Mouse (Mus musculus): ENCODE measurements at regions not wholly inside any gene's neighbourhood (a gene's known extent, or its start where the extent isn't known, plus 50 kb on each side); places are given as distances from the start of the nearest gene placed in this dataset.
A peak's percentile ranks its signal among the peaks of the same experiment; 100 is the strongest.

- Histone ChIP-seq H3K4me3 (no peak overlapping the region), H3K36me3 (no peaks in the 10 kb centered on the region), H3K4me1 (no peaks in the 10 kb centered on the region), H3K27ac (no peak overlapping the region), H3K9me3 (replicated peaks) (no peaks in the 10 kb centered on the region), H3K9ac (no peak overlapping the region), H3K27me3 (no peaks in the 10 kb centered on the region), H3K4me2 (replicated peaks) (no peak overlapping the region)
- ATAC-seq (ENCODE audit: low FRiP score), result no peak
- WGBS, result 87% methylated on average over 7 of the region's 7 CpGs
These were observed 229.5 kb upstream of the N6amt1 start for GRCm38 (mm10) chr16:87124519-87124918.

DNA sequence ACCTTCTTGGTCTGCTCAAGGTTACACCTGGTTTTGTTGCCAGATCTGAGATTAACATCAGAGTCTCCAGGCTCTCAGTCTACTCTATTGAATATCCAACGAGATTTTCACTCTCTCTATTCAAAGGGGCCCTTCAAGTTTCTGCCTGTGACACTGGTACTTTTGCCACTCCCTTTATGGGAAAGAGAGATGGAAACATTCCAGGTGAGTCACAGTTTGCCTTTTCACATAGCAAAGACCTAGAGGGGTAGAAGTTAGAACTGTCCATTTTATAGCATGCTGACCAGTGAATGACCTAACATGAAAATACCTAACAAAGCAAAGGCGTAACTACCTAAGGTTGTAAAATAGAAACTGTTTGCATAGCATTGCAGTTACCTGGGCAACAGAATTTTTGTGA lies 250.4 kb upstream of the N6amt1 start:
- H3K4me1 ChIP-seq, result no peaks in the 10 kb centered on the region
- no peak for ATAC-seq (ENCODE audit: low FRiP score)
- no peaks in the 10 kb centered on the region for H3K9me3 ChIP-seq (replicated peaks)
- no peak overlapping the region for H3K9ac ChIP-seq
- H3K4me2 ChIP-seq (replicated peaks), result no peak overlapping the region
- no peak overlapping the region for H3K27ac ChIP-seq
- 72% methylated on average over 2 of the region's 2 CpGs for WGBS
- H3K27me3 ChIP-seq, result no peaks in the 10 kb centered on the region
- no peak overlapping the region for H3K4me3 ChIP-seq
- no peaks in the 10 kb centered on the region for H3K36me3 ChIP-seq

DNA sequence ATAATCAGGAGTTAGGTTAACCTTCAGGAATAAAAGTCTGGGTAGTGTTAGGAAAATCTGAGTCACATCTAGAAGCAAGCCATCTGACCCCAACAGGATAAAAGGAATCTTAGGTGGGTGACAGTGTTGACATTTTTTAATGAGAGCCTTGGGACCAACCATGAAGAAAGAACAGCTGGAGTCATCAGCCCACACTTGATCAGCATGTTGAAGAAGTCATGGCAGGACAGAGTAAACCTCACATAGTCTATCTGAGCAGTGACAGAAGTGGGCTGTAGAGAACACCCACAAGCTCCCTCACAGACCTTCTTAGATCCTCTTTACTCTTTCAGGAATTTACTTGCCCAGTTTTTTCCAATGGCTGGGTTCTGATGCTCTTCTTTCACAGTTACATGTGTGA lies 251.9 kb upstream of the N6amt1 start:
- Histone ChIP-seq H3K36me3 (no peaks in the 10 kb centered on the region), H3K9ac (no peak overlapping the region), H3K9me3 (replicated peaks) (no peaks in the 10 kb centered on the region), H3K27ac (no peak overlapping the region), H3K4me3 (no peak overlapping the region), H3K27me3 (no peaks in the 10 kb centered on the region), H3K4me1 (no peaks in the 10 kb centered on the region), H3K4me2 (replicated peaks) (no peak overlapping the region)
- ATAC-seq (ENCODE audit: low FRiP score), result no peak

- WGBS, result 79% methylated on average over 2 of the region's 2 CpGs
- no peaks in the 10 kb centered on the region for H3K36me3 ChIP-seq
- no peak overlapping the region for H3K4me3 ChIP-seq
- H3K4me1 ChIP-seq, result no peaks in the 10 kb centered on the region
- H3K27me3 ChIP-seq, result no peaks in the 10 kb centered on the region
- no peak overlapping the region for H3K9ac ChIP-seq
- H3K27ac ChIP-seq, result no peak overlapping the region
- no peaks in the 10 kb centered on the region for H3K9me3 ChIP-seq (replicated peaks)
- H3K4me2 ChIP-seq (replicated peaks), result no peak overlapping the region
- ATAC-seq (ENCODE audit: low FRiP score), result no peak
These were observed 262.0 kb upstream of the N6amt1 start for GRCm38 (mm10) chr16:87092011-87092410.

DNA sequence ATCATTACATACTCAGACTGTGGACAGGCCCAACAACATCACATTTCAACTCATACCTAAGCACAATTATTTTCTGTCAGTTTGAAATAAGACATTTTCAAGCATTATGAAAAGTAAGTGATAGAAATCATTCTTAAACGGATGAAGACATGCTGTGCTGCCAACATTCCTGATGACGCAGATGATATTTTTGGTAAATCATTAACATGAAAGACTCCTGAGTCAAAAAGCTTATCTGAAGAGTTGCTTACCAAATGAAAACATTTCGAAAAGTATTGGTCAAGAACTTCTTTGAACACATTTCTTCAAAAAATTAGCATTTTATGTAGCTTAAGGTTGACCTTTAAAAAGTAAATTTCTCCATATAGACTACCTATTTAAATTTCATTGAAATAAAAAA lies 264.7 kb upstream of the N6amt1 start:
- H3K27me3 ChIP-seq, result no peaks in the 10 kb centered on the region
- H3K36me3 ChIP-seq, result no peaks in the 10 kb centered on the region
- no peaks in the 10 kb centered on the region for H3K4me1 ChIP-seq
- H3K9ac ChIP-seq, result no peak overlapping the region
- H3K9me3 ChIP-seq (replicated peaks), result no peaks in the 10 kb centered on the region
- H3K4me2 ChIP-seq (replicated peaks), result no peak overlapping the region
- 85% methylated on average over 3 of the region's 3 CpGs for WGBS
- no peak for ATAC-seq (ENCODE audit: low FRiP score)
- no peak overlapping the region for H3K27ac ChIP-seq
- no peak overlapping the region for H3K4me3 ChIP-seq

GRCm38 (mm10) chr16:87083505-87083904 lies 270.5 kb upstream of the N6amt1 start:
- no peaks in the 10 kb centered on the region for H3K4me1 ChIP-seq
- no peak overlapping the region for H3K4me3 ChIP-seq
- 72% methylated on average over 2 of the region's 2 CpGs for WGBS
- H3K9me3 ChIP-seq (replicated peaks), result no peaks in the 10 kb centered on the region
- no peak overlapping the region for H3K4me2 ChIP-seq (replicated peaks)
- H3K27ac ChIP-seq, result no peak overlapping the region
- H3K36me3 ChIP-seq, result no peaks in the 10 kb centered on the region
- no peak overlapping the region for H3K9ac ChIP-seq
- no peaks in the 10 kb centered on the region for H3K27me3 ChIP-seq
- ATAC-seq (ENCODE audit: low FRiP score), result no peak

- Histone ChIP-seq H3K9me3 (replicated peaks) (no peaks in the 10 kb centered on the region), H3K27me3 (no peaks in the 10 kb centered on the region), H3K36me3 (no peaks in the 10 kb centered on the region), H3K9ac (no peak overlapping the region), H3K4me3 (no peak overlapping the region), H3K27ac (no peak overlapping the region), H3K4me2 (replicated peaks) (no peak overlapping the region), H3K4me1 (no peaks in the 10 kb centered on the region)
- WGBS, result 89% methylated on average over 2 of the region's 2 CpGs
- ATAC-seq (ENCODE audit: low FRiP score), result no peak
These were observed 276.6 kb upstream of the N6amt1 start for GRCm38 (mm10) chr16:87077385-87077784.

DNA sequence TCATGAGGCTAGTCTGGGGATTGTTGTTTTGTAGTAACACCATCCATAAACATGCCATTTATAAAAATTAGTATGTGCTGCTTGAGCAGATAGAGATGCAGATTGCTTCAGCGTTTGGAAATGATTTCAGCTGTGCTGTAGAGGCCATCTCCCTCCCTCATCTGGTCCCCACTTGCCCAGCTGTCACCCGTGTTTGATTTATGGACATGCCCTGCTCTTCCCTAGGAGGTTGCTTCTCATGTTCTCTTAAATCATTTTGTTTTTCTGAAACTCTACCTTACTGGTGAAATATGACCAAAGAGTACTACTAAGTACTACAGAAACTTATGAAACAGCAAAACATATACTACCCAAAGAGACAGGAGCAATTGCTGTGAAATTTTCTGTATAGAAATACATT lies 284.7 kb upstream of the N6amt1 start:
- no peak overlapping the region for H3K9ac ChIP-seq
- no peak overlapping the region for H3K27ac ChIP-seq
- ATAC-seq (ENCODE audit: low FRiP score), result no peak
- no peaks in the 10 kb centered on the region for H3K4me1 ChIP-seq
- no peak overlapping the region for H3K4me3 ChIP-seq
- no peak overlapping the region for H3K4me2 ChIP-seq (replicated peaks)
- no peaks in the 10 kb centered on the region for H3K36me3 ChIP-seq
- no peaks in the 10 kb centered on the region for H3K9me3 ChIP-seq (replicated peaks)
- no peaks in the 10 kb centered on the region for H3K27me3 ChIP-seq
- 57% methylated on average over 2 of the region's 2 CpGs for WGBS

GRCm38 (mm10) chr16:87067981-87068380 lies 286.0 kb upstream of the N6amt1 start:
- H3K4me3 ChIP-seq, result no peak overlapping the region
- H3K27ac ChIP-seq, result no peak overlapping the region
- no peak overlapping the region for H3K4me2 ChIP-seq (replicated peaks)
- H3K9me3 ChIP-seq (replicated peaks), result no peaks in the 10 kb centered on the region
- ATAC-seq (ENCODE audit: low FRiP score), result no peak
- 84% methylated on average over 1 of the region's 1 CpGs for WGBS
- no peaks in the 10 kb centered on the region for H3K4me1 ChIP-seq
- H3K9ac ChIP-seq, result no peak overlapping the region
- no peaks in the 10 kb centered on the region for H3K27me3 ChIP-seq
- no peaks in the 10 kb centered on the region for H3K36me3 ChIP-seq

- no peaks in the 10 kb centered on the region for H3K27me3 ChIP-seq
- no peak overlapping the region for H3K9ac ChIP-seq
- WGBS, result 86% methylated on average over 5 of the region's 5 CpGs
- H3K4me3 ChIP-seq, result no peak overlapping the region
- no peaks in the 10 kb centered on the region for H3K9me3 ChIP-seq (replicated peaks)
- no peaks in the 10 kb centered on the region for H3K36me3 ChIP-seq
- H3K4me2 ChIP-seq (replicated peaks), result no peak overlapping the region
- ATAC-seq (ENCODE audit: low FRiP score), result no peak
- H3K4me1 ChIP-seq, result no peaks in the 10 kb centered on the region
- no peak overlapping the region for H3K27ac ChIP-seq
These were observed 286.5 kb upstream of the N6amt1 start for GRCm38 (mm10) chr16:87067523-87067922.

GRCm38 (mm10) chr16:87060473-87060872 lies 293.5 kb upstream of the N6amt1 start:
- Histone ChIP-seq H3K36me3 (no peaks in the 10 kb centered on the region), H3K4me2 (replicated peaks) (no peak overlapping the region), H3K4me3 (no peak overlapping the region), H3K27ac (no peak overlapping the region), H3K4me1 (no peaks in the 10 kb centered on the region), H3K27me3 (no peaks in the 10 kb centered on the region), H3K9me3 (replicated peaks) (no peaks in the 10 kb centered on the region), H3K9ac (no peak overlapping the region)
- ATAC-seq (ENCODE audit: low FRiP score), result 0 out of 2 replicates have a peak, but pooled peaks have one; percentile 32
- WGBS, result 87% methylated on average over 8 of the region's 8 CpGs

- no peaks in the 10 kb centered on the region for H3K9me3 ChIP-seq (replicated peaks)
- H3K36me3 ChIP-seq, result no peaks in the 10 kb centered on the region
- H3K27ac ChIP-seq, result no peak overlapping the region
- H3K9ac ChIP-seq, result no peak overlapping the region
- H3K4me2 ChIP-seq (replicated peaks), result no peak overlapping the region
- no peak overlapping the region for H3K4me3 ChIP-seq
- WGBS, result 77% methylated on average over 8 of the region's 8 CpGs
- ATAC-seq (ENCODE audit: low FRiP score), result no peak
- no peaks in the 10 kb centered on the region for H3K4me1 ChIP-seq
- H3K27me3 ChIP-seq, result no peaks in the 10 kb centered on the region
These were observed 304.1 kb upstream of the N6amt1 start for GRCm38 (mm10) chr16:87049741-87050383.

GRCm38 (mm10) chr16:87044773-87045561 lies 309.0 kb upstream of the N6amt1 start:
- Histone ChIP-seq H3K27me3 (no peaks in the 10 kb centered on the region), H3K4me3 (no peak overlapping the region), H3K36me3 (no peaks in the 10 kb centered on the region), H3K9ac (no peak overlapping the region), H3K9me3 (replicated peaks) (no peaks in the 10 kb centered on the region), H3K4me2 (replicated peaks) (no peak overlapping the region), H3K27ac (no peak overlapping the region), H3K4me1 (no peaks in the 10 kb centered on the region)
- ATAC-seq (ENCODE audit: low FRiP score), result no peak
- WGBS, result 46% methylated on average over 5 of the region's 5 CpGs

Data from hindbrain, embryonic 12.5 days (tissue).